Mouse (Mus musculus): ENCODE data around the gene Ugt1a1.
"Not testable (repeated sequence)": the region's sequence is repeated elsewhere in the genome, so short reads cannot be mapped to it uniquely, and the experiment has no call there.

The Ugt1a1 gene

GRCm38 (mm10) chr1:88211812-88212211, at the start of gene Ugt1a1:
TSS of gene Ugt1a1 (plus strand) at chr1:88211959.
- in situ Hi-C loops (cut with MboI, MseI) = no loop called here

- in situ Hi-C loops (cut with MboI, MseI) = no loop called here
These were observed 46.0 kb upstream of the Ugt1a1 start, which contains the start of gene Ugt1a5 for GRCm38 (mm10) chr1:88165711-88166110. TSS of gene Ugt1a5 (plus strand) at chr1:88166012.

DNA sequence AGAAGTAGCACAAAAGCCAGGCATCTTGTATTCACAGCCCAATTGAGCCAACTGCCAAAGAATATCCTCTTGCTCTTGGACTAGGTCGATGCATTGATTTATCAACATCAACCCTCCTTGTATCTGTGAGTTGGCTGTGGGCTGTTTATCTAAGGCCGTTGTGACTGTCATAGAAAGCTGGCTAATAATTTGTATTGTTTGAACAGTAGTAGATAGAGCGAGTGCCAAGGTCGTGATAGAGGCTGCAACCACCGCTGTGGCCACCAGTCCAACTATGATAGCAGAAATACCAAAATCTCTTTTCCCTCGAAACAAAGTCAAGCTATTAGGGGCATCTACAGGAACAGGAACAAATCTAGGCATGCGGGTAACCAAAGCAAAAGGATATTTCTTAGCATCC, 39.6 kb upstream of the Ugt1a1 start:
- in situ Hi-C loops (cut with MboI, MseI) = not testable (repeated sequence)

- in situ Hi-C loops (cut with MboI, MseI) = loop anchor here (25.0 kb wide), 3 partner anchors 333 to 1733 kb away; partner anchors contain the start of gene Glrp1
These were observed 32.1 kb upstream of the Ugt1a1 start for GRCm38 (mm10) chr1:88179657-88180056.

DNA sequence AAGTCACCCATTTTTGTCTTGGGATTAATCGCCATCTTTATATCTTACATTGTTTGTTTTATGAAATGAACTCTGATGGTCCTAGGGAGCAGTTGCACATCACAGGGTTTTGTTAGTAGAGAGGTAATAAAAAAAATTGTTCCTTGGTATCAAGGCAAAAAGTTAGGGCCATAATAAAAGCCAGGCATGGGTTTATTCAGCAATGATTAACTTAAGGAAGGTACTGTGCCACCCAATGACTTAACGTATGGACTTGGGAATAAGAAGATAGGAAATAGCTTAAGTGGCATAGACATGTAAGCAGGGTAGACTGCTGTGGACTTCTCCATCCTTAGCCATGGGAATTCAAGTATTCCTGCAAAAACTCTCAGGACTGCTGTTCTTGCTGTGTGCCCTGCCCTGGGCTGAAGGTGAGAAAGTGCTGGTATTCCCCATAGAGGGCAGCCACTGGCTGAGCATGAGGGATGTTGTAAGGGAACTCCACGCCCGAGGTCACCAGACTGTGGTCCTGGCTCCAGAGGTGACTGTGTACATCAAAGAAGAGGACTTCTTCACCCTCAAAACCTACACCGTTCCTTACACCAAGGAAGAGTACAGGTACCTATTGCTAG, 25.3 kb upstream of the Ugt1a1 start:
- in situ Hi-C loops (cut with MboI, MseI) = loop anchor here (5.0 to 25.0 kb wide), 4 partner anchors 39 to 1726 kb away; partner anchors contain the start of gene Glrp1

GRCm38 (mm10) chr1:88192136-88192535, 19.6 kb upstream of the Ugt1a1 start:
- in situ Hi-C loops (cut with MboI, MseI) = loop anchor here (5.0 to 25.0 kb wide), 4 partner anchors 145 to 1720 kb away; partner anchors contain the start of gene Glrp1

DNA sequence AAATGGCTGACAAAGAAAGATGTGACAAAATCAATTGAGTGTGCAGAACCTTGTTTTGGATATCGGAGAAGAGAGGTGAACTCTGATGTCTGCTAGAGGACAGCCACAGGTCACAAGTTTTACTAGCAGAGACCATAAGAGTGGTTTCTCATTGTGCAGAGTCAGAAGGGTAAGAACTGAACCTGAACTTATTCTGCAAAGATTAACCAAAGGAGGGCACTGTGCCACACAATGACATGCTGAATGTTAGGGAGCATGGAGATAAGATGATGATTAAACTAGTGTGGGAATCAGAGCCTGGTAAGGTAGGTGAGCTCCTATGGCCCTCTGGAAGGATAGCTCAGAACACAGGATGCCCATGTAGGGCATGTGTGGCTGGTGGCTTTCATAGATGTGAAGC, 16.1 kb upstream of the Ugt1a1 start:
- in situ Hi-C loops (cut with MboI, MseI) = loop anchor here (25.0 kb wide), 3 partner anchors 317 to 1717 kb away; partner anchors contain the start of gene Glrp1

DNA sequence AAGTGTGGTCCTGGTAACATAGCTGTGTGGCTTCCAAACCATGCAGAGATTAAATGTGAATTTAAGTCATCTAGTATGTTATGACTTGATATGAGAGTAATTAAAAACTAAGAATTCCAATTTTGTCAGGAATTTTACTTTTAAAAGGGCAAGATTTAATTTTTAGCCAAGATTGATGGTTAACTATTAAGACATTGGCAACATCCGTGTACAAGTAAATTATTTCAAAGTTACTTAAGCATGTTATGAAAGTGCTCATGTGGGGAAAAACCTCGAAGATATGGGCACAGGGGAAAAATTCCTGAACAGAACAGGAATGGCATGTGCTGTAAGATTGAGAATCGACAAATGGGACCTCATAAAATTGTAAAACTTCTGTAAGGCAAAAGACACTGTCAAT, 14.3 kb upstream of the Ugt1a1 start:
- in situ Hi-C loops (cut with MboI, MseI) = loop anchor here (25.0 kb wide), 3 partner anchors 315 to 1715 kb away; partner anchors contain the start of gene Glrp1

- in situ Hi-C loops (cut with MboI, MseI) = loop anchor here (10.0 to 25.0 kb wide), 4 partner anchors 105 to 1712 kb away; partner anchors contain the start of genes Glrp1 and Ugt1a7c
These were observed 11.8 kb upstream of the Ugt1a1 start for GRCm38 (mm10) chr1:88199996-88200395.

GRCm38 (mm10) chr1:88200456-88200855, 11.3 kb upstream of the Ugt1a1 start, which contains the start of gene Ugt1a2:
TSS of gene Ugt1a2 (plus strand) at chr1:88200601.
- in situ Hi-C loops (cut with MboI, MseI) = loop anchor here (10.0 kb wide), 1 partner anchor 106 kb away; the partner anchor contains the start of gene Ugt1a7c

- in situ Hi-C loops (cut with MboI, MseI) = loop anchor here (5.0 to 10.0 kb wide), 2 partner anchors 111 to 633 kb away; partner anchors contain the start of genes Ngef and Ugt1a7c
These were observed 6.4 kb upstream of the Ugt1a1 start, which contains the start of gene Dnajb3 for GRCm38 (mm10) chr1:88205294-88205922. TSS of gene Dnajb3 (minus strand) at chr1:88205782.

DNA sequence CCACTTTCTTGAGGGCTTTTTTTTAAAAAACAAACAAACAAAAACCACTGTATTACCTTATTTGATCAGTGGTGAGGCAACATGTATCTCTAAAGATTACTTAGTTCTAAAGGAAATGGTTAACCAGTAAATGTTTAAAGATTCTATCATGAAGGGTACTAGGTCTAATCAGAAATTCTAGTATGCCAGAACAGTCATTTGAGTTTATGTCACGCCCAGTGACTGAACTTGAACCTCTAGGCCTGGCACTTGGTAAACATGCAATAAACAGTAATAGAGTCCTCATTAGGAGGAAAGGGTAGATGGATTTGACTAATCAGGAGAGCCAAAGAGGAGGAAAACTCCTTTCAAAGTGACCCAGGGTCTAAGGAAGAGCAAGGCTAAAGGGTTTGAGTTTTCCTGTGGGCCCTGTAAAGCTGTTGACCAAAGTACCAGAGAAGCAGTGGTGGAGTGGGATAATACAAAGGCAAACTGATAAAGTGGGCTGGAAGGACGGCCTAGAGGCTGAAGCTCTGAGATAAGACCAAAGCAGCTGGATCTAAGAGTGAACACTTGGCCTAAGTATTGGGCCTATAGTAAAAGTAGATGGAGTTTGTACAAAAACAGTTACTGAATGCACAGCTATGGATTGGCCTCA, 4.8 kb upstream of the Ugt1a1 start:
- in situ Hi-C loops (cut with MboI, MseI) = loop anchor here (5.0 to 10.0 kb wide), 2 partner anchors 112 to 635 kb away; partner anchors contain the start of genes Ngef and Ugt1a7c

GRCm38 (mm10) chr1:88212341-88213045, 734 bp downstream of the Ugt1a1 start:
- in situ Hi-C loops (cut with MboI, MseI) = no loop called here

DNA sequence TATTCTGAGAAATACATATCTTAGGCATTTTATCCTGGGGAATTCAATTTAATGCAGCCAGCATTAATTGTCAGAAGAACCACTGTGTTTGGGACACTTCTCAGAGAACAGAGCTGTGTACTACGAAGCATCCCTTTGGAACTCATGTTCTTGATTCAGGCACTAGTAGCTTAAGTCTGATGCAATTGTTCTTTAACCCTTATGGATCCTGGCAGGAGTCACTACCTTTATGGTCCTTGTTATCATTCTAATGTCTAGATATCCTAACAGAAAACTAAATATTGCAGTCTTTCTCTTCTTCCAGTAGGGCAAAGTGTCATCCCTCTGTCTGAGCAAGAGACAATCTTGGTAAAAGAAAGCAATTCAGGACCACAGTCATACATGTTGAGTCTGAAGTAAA, 1.3 kb downstream of the Ugt1a1 start:
- in situ Hi-C loops (cut with MboI, MseI) = no loop called here

DNA sequence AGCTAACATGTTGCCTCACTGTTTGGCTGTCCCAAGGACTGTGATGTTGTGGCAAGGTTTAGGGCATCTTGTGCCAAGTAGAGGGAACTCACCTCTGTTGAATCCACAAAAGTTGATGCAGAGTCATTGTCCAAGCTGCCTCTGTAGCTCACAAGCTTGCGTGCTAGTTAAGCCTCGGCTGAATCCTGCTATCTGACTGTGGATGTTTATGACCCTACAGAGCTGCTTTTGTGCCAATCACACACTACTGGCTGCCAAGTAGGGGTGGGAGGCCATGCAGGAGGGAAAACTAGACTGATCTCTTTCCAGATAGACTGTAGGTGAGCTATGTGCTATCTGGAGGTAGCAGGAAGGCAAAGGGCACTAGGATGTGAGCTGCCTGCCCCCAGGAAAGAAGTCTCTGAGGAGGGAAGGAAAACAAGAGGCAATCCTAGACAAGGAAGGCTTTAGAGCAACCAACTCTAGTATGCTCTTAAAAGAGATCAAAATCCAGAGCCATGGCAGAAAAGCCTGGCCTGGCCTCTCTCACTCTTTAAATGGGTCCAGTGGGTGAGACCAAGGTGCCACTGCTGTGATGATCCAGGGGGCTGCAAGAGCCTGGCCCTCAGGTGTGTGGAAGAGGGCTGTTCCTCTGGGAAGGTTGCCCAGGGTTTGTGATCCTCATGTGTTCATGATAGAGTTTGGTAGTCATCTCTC, 2.2 kb downstream of the Ugt1a1 start:
- in situ Hi-C loops (cut with MboI, MseI) = no loop called here

- in situ Hi-C loops (cut with MboI, MseI) = no loop called here
These were observed 2.7 kb downstream of the Ugt1a1 start for GRCm38 (mm10) chr1:88214462-88214952.

DNA sequence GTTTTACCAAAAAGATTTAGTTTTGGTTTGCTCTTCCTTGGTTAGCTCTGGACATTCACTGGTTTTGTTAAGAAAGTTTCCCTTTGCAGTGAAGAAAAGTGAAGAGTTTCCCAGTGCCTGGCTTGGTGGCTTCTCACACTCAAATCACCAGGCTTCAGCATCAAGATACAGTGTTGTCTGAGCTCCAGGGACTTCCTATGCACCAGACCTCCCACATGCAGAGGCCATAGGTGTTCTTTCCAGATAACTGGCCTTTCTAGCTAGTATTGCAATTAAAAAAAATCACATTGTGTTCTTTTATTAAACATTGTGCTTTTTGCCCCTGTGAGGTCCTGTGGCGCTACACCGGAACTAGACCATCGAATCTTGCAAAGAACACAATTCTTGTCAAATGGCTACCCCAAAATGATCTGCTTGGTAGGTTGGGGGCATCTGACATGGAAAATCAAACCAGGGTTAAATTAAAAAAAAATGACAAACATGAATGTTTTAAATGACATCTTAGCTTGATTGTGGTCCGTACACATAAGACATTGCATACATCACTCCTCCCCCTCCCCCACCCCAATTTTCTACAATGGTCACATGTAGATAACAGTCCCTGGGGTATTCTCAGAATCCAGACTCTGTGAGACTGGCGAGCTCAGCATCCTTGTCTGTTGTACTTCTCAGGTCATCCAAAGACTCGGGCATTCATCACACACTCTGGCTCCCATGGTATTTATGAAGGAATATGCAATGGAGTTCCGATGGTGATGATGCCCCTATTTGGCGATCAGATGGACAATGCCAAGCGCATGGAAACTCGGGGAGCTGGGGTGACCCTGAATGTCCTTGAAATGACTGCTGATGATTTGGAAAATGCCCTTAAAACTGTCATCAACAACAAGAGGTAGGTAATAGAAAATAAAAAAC, 4.0 kb downstream of the Ugt1a1 start:
- in situ Hi-C loops (cut with MboI, MseI) = no loop called here

DNA sequence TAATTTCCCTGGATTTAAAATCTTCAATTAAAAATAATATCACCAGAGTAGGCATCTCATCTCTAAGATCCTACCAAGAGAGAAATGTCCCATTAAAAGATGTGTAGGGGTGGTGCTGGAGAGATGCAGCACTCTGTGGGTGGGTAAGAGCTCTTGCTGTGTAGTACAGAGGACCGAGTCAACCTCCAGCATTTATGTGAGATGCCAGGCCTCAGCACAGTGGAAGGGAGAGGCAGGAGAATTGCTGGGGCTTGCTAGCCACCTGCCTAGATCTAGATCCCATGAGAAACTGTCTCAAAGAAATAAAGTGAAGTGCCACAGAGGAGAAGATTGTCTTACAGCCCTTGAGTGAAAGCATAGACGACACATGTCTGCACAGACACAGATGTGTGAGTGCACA, 4.8 kb downstream of the Ugt1a1 start:
- in situ Hi-C loops (cut with MboI, MseI) = no loop called here

- in situ Hi-C loops (cut with MboI, MseI) = no loop called here
These were observed 5.4 kb downstream of the Ugt1a1 start for GRCm38 (mm10) chr1:88217144-88217543.

All from regulatory T cell (primary cell).